16 mouse cellular contexts compared by ENCODE assay signal in genomic region chr13:29679479-29680186, GRCm38 (mm10).
DNase-seq lines count a peak whose midpoint lies in the region; ATAC-seq and TF ChIP-seq lines count a peak whose summit lies in the region.
"Had no signal": no experiment of that assay in that cellular context is flagged by ENCODE, and none has a peak within 500 bp of the region (broad histone marks: within the 10 kb centered on the region; RNA-seq: fewer than 3 reads in every experiment).

No protein-coding gene starts in this region.

- no peaks in the 10 kb centered on the region for H3K27me3 ChIP-seq in kidney, adult 2 months (replicated peaks; ENCODE audit: control insufficient read depth, insufficient read depth, low read length)
- H3K27me3 ChIP-seq in embryonic facial prominence, embryonic 12.5 days, result no peaks in the 10 kb centered on the region
- H3K27me3 ChIP-seq in intestine, postnatal 0 days (replicated peaks; ENCODE audit: control insufficient read depth, insufficient read depth, low read length), result no peaks in the 10 kb centered on the region
- H3K27me3 ChIP-seq in cerebellum, adult 2 months (ENCODE audit: control insufficient read depth, insufficient read depth, low read length), result no peaks in the 10 kb centered on the region
- H3K27me3 ChIP-seq in forebrain, embryonic 14.5 days (replicated peaks; ENCODE audit: control insufficient read depth, insufficient read depth, low read length), result no peaks in the 10 kb centered on the region
- H3K27me3 ChIP-seq: heart, embryonic 12.5 days; hindbrain, embryonic 15.5 days; liver, embryonic 13.5 days had no signal

- H3K27ac ChIP-seq in kidney, adult 2 months (ENCODE audit: insufficient read depth, low read depth, low read length), result peak overlapping the region; percentile 8; the same call in 1 of the 2 replicates
- H3K27ac ChIP-seq in embryonic facial prominence, embryonic 12.5 days, result peak overlapping the region; percentile 23; the same call in 1 of the 2 replicates
- 0 out of 2 replicates have a peak overlapping the region, but pooled peaks have one; percentile 35 for H3K27ac ChIP-seq in intestine, postnatal 0 days (ENCODE audit: low read depth, low read length)
- H3K27ac ChIP-seq in cerebellum, adult 2 months (ENCODE audit: insufficient read depth, low read length), result no peak overlapping the region
- no peak overlapping the region for H3K27ac ChIP-seq in forebrain, embryonic 14.5 days (ENCODE audit: low read depth, low read length)
- H3K27ac ChIP-seq: hindbrain, embryonic 15.5 days; liver, embryonic 13.5 days; macrophage; stomach, postnatal 0 days had no signal

- no peak overlapping the region for H3K9ac ChIP-seq in embryonic facial prominence, embryonic 12.5 days
- H3K9ac ChIP-seq in intestine, postnatal 0 days (ENCODE audit: low read depth, low read length), result no peak overlapping the region
- H3K9ac ChIP-seq in forebrain, embryonic 14.5 days (ENCODE audit: low read length), result no peak overlapping the region
- H3K9ac ChIP-seq: heart, embryonic 12.5 days; hindbrain, embryonic 15.5 days; liver, embryonic 13.5 days had no signal

- no peak for TF ChIP-seq POLR2A in kidney, adult 2 months (IDR thresholded peaks at IDR 0.05; ENCODE audit: low read depth, low read length)
- TF ChIP-seq POLR2A in cerebellum, adult 2 months (IDR thresholded peaks at IDR 0.05; ENCODE audit: borderline replicate concordance, insufficient read depth, low read length), result no peak

- peak; percentile 54 for DNase-seq in kidney, adult 2 months
- DNase-seq in kidney, postnatal 10 days, result no peak
- peak; percentile 58 for DNase-seq in 416B (ENCODE audit: low read depth)
- no peak for DNase-seq in spleen, adult 18-20 months
- no peak for DNase-seq in cerebellum, adult 2 months
- no peak for DNase-seq in forebrain, embryonic 14.5 days (ENCODE audit: low spot score)
- DNase-seq: cerebellum, adult 9-10 months; liver, embryonic 13.5 days; retina, postnatal 1 day had no signal

- H3K4me2 ChIP-seq in embryonic facial prominence, embryonic 12.5 days (replicated peaks), result no peak overlapping the region
- H3K4me2 ChIP-seq in intestine, postnatal 0 days (replicated peaks; ENCODE audit: low read depth), result peak overlapping the region; percentile 43
- H3K4me2 ChIP-seq in forebrain, embryonic 14.5 days (ENCODE audit: low read length), result no peak overlapping the region
- H3K4me2 ChIP-seq: heart, embryonic 12.5 days; hindbrain, embryonic 15.5 days; liver, embryonic 13.5 days; midbrain, embryonic 11.5 days had no signal

- no peak overlapping the region for H3K4me3 ChIP-seq in kidney, adult 2 months (ENCODE audit: insufficient read depth, low read depth, low read length)
- H3K4me3 ChIP-seq in embryonic facial prominence, embryonic 12.5 days, result no peak overlapping the region
- no peak overlapping the region for H3K4me3 ChIP-seq in intestine, postnatal 0 days (ENCODE audit: low read depth, low read length)
- no peak overlapping the region for H3K4me3 ChIP-seq in cerebellum, adult 2 months (replicated peaks; ENCODE audit: insufficient read depth, low read depth, low read length)
- H3K4me3 ChIP-seq in forebrain, embryonic 14.5 days (ENCODE audit: low read depth, low read length), result no peak overlapping the region
- H3K4me3 ChIP-seq: heart, embryonic 12.5 days; hindbrain, embryonic 15.5 days; liver, embryonic 13.5 days had no signal

- peaks cover 3% of the 10 kb centered on the region; the same call in 1 of the 2 replicates for H3K4me1 ChIP-seq in kidney, adult 2 months (ENCODE audit: control insufficient read depth, insufficient read depth, low read length)
- H3K4me1 ChIP-seq in embryonic facial prominence, embryonic 12.5 days, result peaks cover 14% of the 10 kb centered on the region; the same call in 1 of the 2 replicates
- H3K4me1 ChIP-seq in intestine, postnatal 0 days (replicated peaks; ENCODE audit: control insufficient read depth, insufficient read depth, low read length), result no peaks in the 10 kb centered on the region; the same call in 1 of the 2 replicates
- no peaks in the 10 kb centered on the region for H3K4me1 ChIP-seq in cerebellum, adult 2 months (ENCODE audit: control insufficient read depth, insufficient read depth, low read length)
- H3K4me1 ChIP-seq in forebrain, embryonic 14.5 days (ENCODE audit: control insufficient read depth, insufficient read depth, low read length), result no peaks in the 10 kb centered on the region
- H3K4me1 ChIP-seq: hindbrain, embryonic 15.5 days; liver, embryonic 13.5 days had no signal

- no peak for TF ChIP-seq CTCF in kidney, adult 2 months (conservative IDR thresholded peaks at IDR 0.05; ENCODE audit: insufficient read depth, insufficient read length, low read depth, low read length)
- TF ChIP-seq CTCF in intestine, postnatal 0 days (IDR thresholded peaks at IDR 0.05; ENCODE audit: low read depth), result no peak
- TF ChIP-seq CTCF in cerebellum, adult 2 months (IDR thresholded peaks at IDR 0.05; ENCODE audit: borderline replicate concordance, insufficient read depth, low read depth, low read length), result no peak

- 59% methylated on average over 11 of the region's 11 CpGs for whole genome bisulfite sequencing in kidney, adult 2 months
- WGBS in embryonic facial prominence, embryonic 12.5 days, result 70% methylated on average over 11 of the region's 11 CpGs
- WGBS in intestine, postnatal 0 days, result 53% methylated on average over 11 of the region's 11 CpGs
- WGBS in cerebellum, adult 2 months, result 93% methylated on average over 11 of the region's 11 CpGs
- 92% methylated on average over 11 of the region's 11 CpGs for WGBS in forebrain, embryonic 14.5 days

- H3K36me3 ChIP-seq in kidney, adult 2 months (ENCODE audit: control insufficient read depth, insufficient read depth, low read length), result no peaks in the 10 kb centered on the region
- no peaks in the 10 kb centered on the region for H3K36me3 ChIP-seq in embryonic facial prominence, embryonic 12.5 days
- no peaks in the 10 kb centered on the region for H3K36me3 ChIP-seq in intestine, postnatal 0 days (ENCODE audit: control insufficient read depth, insufficient read depth)
- H3K36me3 ChIP-seq in forebrain, embryonic 14.5 days (ENCODE audit: control insufficient read depth, insufficient read depth, low read length), result no peaks in the 10 kb centered on the region
- H3K36me3 ChIP-seq: heart, embryonic 12.5 days; hindbrain, embryonic 15.5 days; liver, embryonic 13.5 days had no signal

- no peaks in the 10 kb centered on the region for H3K9me3 ChIP-seq in embryonic facial prominence, embryonic 12.5 days
- H3K9me3 ChIP-seq in intestine, postnatal 0 days (ENCODE audit: control insufficient read depth), result no peaks in the 10 kb centered on the region
- no peaks in the 10 kb centered on the region for H3K9me3 ChIP-seq in forebrain, embryonic 14.5 days (replicated peaks; ENCODE audit: control insufficient read depth, low read length)
- H3K9me3 ChIP-seq: heart, embryonic 12.5 days; hindbrain, embryonic 15.5 days; liver, embryonic 13.5 days had no signal

- ATAC-seq in embryonic facial prominence, embryonic 12.5 days (ENCODE audit: insufficient number of reproducible peaks, insufficient read depth, low FRiP score, low TSS enrichment), result peak; percentile 85
- ATAC-seq in intestine, postnatal 0 days, result peak; percentile 66
- ATAC-seq in forebrain, embryonic 14.5 days, result no peak

Comparison
In these comparisons a context has a peak if more than half of its experiments do, and no peak if none do; other contexts are left out.
1. DNase-seq: peak in kidney, adult 2 months (single experiment) and 416B (single experiment); none in kidney, postnatal 10 days (single experiment), spleen, adult 18-20 months (0 of 2), cerebellum, adult 2 months (0 of 2) and forebrain, embryonic 14.5 days (single experiment).
2. H3K27ac ChIP-seq: peak in kidney, adult 2 months (single experiment), embryonic facial prominence, embryonic 12.5 days (single experiment) and intestine, postnatal 0 days (single experiment); none in cerebellum, adult 2 months (single experiment) and forebrain, embryonic 14.5 days (single experiment).